Mouse (Mus musculus) layer of hippocampus, postnatal 36 days (tissue): ENCODE measurements around the gene Ccr8. TPM values are rescaled to one million over a fixed set of nuclear protein-coding genes. Genes with fewer than 3 reads are reported as not detected.

Experiments
- DNase-seq, 2 experiments: peaks; one replicate each; pipeline ENCODE4 v3.0.0; 2022
- total RNA-seq, 2 experiments: library from RNA; stranded (reverse); gene quantifications; 2 replicates each; pipeline ENCODE4 v1.2.3; 2021

The Ccr8 gene
- total RNA-seq: not detected

DNA sequence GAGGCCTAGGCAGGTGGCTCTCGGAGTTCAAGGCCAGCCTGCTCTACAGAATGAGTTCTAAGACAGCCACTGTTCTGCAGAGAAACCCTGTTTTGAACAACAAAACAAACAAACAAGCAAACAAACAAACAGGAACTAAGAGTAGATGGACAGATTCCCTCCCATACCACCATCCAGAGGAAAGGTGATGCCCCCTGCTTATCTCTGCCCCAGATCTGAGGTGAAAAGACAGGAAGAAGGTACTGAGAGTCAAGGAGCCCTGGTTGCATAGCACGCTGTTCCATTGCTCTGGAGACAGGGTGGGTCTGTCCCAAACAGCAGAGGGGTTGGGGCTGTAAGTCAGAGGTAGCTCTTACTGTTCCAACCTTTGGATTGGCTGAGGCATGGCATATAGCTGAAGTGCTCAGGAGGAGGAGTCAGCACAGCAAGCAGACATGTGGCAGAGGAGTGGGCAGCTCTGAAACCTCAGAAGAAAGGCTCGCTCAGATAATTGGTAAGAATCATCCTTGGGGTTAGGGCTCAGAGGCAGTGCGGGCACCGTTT lies at the start of gene Ccr8:
TSS of gene Ccr8 (plus strand) at position 419 of the 543 bp plus-strand sequence.
- no peak for DNase-seq

DNA sequence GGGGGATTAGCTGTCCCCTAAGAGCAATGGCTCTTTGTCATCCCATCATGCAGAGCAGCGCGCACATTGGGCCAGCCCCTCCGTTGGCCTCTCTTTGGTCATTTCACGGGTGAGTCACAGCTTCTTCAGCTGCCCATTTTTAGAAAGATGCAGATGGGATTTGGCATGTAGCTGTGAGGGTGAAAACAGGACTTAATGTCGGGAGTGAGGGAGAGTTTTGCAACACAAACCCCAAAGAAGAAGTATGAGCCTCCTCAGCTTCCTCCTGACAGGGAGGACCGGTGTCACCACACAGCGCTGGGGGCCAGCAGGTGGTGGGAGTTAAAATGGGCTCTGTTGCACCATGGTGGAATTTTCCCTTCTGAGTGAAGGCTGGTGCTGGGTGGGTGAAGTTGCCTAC lies 48.8 kb upstream of the Ccr8 start:
- DNase-seq: no peak

DNA sequence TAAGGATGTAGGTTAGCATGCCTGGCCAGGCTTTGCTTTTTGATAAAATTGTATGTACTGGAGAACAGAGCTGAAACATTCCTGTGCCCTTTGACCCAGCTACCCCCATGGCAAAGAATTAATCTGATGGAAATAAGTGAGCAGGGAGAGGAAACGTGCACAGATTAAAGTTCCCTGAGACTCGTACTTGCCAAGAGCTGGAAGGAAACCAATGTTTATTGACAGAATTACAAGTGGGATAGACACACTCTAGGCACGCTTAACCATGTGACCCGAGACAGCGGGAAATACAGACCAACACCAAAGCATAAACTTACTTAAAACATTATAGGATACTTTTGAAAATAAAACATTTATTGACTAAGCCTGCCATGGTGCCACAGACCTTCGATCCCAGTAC lies 43.4 kb upstream of the Ccr8 start:
- DNase-seq: no peak

DNA sequence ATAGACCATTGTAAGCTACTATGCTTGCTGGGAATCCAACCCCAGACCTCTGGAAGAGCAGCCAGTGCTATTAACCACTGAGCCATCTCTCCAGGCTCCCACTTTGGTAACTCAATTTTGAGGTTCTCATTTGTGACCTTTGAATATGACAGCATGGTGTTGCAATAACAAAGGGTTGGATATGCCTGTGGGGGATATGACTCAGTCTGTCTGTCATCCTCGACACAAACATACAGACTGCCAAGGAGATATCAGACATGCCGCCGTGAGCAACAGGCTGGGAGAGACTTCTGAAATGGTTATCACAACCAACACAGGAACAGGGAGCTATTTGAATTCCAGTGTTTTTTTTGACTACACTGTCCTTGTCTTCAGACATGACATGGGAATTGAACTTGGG lies 42.5 kb upstream of the Ccr8 start:
- no peak for DNase-seq

DNA sequence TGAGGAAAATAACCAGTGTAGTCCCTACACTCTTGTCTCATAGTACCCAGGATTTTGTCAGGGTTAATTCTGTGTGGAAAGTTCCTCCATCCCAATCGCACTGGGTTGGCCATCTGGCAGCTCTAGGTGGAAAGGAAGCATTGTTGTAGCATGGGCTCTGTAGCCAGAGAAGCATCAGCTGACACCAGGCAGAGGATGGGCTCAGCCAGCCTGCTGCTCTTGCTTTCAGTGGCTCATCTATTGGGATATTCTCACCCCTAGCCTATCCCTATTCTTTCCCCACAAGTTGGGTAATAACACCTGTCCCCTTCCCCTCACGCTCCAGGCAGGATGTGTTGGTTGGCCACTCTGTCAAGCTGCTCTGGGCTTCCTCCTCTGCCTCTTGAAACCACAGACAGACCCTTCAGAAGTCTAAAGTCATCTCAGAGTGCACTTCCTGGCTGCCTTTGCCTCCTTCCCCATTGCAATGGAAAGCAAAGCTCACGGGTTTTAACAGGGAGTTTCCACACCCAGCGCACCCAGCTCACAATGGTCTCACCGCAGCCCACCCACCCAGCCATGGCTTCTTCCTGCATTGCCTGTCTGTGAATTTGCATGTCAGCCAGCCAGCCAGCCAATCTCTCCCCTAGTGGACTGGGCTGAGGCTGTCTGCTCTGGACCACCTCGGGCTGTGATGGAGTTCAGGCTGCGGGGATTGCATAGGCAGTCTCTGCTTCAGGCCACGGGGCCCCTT lies 37.2 kb upstream of the Ccr8 start:
- no peak for DNase-seq

DNA sequence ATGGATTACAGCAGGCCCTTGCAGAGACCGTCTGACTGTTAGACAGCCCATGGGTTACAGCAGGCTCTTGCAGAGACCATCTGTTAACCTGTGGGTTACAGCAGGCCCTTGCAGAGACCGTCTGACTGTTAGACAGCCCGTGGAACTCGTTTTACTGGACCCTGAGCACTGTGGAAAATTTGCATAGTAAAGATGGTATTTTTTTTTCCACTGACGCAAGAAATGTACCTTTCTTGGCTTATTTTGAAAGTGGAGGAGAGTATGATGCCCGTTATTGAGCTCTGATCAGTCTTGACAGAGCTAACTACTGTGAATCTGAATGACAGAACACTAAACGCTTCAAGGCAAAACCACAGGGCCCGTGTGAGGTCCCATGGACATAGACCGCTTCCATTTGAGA lies 35.7 kb upstream of the Ccr8 start:
- no peak for DNase-seq

DNA sequence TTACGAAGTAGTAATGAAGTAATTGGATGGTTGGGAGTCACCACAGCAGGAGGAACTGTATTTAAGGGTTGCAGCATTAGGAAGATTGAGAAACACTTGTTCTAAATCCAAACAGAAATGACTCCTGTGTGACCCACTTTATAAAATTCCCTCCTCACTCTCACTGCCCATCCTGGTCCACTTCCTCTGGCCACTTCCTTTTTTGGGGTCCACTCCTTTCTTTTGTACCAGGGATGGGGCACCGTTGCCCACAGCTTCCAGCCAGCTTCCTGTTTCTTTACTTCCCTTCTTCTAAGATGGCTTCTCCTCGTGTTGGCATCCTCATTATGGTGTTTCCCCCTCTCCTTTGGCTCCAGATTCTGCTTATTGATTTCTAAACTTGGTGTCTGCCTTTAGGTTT lies 33.2 kb upstream of the Ccr8 start:
- DNase-seq: no peak

DNA sequence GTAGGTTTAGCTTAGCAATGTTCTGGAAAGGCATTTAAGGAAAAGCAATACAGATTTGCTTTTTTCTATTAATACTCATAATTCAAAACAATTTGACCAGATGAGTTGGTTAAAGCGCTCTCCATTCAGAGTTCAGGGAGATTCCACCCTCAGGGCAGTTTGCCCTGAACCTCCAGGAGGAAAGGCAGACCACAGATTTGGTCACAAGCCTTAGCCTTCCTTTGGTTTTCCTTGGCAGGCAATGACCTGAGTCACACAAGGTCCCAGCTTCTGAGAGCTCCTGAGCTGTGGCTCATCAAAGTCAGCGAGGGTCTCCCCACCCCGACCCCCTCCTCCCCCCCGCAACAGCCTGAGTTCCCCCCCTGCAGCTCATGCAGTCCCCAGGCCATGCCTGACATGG lies 27.6 kb upstream of the Ccr8 start:
- DNase-seq: no peak

DNA sequence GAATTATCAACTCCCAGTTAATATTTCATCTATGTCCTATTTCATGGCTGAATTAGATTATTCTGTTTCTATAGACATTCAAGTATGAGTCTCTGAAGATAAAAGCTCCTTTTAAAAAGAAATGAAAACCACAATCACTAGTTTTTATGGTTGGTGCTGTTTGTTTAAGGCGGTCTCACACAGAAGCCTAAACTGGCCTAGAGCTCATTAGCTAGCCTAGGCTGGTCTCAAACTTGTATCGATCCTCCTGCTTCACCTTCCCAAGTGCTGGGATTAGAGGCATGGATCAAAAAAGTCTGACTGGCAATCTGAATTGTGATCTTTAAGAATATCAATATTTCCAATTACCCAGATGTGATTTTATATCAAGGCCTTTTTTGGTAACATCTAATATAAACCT lies 24.3 kb upstream of the Ccr8 start:
- DNase-seq: no peak

DNA sequence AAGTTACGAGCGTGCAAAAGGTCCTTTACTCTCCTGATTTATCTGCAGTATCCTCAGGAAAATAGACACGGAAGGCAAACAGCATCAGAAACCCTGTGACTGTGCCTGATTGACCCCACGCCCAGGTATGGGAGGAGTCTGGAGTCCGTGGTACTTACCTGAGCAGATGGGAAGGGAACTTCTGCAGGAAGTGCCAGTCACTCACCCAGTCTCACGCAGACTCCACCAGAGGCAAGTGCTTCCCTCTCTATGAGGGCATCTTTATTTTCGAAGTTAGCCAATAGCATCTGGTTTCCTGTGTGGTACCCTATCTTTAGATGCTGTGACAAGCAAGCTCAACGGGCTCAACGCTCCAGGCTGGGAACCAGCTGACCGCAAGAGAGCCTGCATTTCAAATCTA lies 23.9 kb upstream of the Ccr8 start:
- peak in 1 of 2 experiments; percentile 9 for DNase-seq

DNA sequence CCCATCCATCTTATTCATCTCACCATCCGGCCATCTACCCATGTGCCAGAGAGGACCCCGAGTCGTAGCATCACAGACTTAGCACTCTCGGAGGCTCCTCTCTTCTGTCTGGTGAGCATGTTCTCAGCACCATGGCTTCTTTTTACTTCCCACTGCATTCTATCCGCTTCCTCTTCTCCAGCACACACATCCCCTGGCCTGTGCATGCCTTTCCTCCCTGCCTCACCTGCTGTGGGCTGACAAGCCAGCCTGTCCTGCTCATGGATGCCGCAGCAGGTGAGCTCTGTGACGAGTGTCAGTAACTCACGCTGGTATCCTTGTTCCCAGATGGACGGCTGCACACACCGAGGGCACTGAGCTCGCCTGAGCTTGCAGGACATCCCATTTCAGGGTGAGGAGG lies 22.1 kb upstream of the Ccr8 start, which contains the start of gene Cx3cr1:
TSS of gene Cx3cr1 (minus strand) at position 101 of the 400 bp plus-strand sequence.
- no peak for DNase-seq

DNA sequence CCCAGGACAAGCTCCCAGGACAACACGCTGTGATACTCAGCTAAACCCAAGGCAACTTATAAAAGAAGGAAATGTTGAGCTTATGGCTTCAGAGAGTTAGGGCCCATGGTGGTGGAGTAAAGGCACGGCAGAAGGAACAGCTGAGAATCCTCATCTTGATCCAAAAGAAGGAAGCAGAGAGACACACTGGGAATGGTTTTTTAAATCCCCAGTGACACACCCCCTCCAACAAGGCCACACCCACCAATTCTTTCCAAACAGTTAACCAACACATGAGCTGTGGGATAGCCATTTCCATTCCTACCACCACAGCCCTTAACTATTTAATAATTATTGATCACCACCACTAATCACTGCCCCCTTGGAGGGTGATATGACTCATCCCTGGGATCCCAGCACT lies 20.7 kb upstream of the Ccr8 start:
- DNase-seq: no peak

DNA sequence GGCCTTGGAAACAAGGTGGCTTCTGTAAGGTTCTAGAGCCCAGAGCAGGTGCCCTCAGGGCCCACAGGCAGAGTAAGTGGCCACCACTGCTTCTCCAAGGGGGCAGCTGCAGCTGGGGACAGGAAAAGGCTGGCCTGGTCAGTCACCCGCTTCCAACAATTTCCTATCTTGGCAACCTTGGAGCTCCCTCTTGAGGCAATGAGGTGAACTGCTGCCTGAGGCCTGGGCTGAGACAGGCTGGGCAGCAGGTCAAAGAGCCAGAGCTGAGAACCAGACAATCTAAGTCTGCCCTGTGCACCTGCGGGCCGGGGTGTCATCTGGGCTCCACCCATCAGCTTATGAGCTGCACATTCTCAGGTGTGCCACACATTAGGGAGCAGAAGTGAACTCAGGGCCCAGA lies 18.7 kb upstream of the Ccr8 start:
- peak; percentile 74 to 79 for DNase-seq

DNA sequence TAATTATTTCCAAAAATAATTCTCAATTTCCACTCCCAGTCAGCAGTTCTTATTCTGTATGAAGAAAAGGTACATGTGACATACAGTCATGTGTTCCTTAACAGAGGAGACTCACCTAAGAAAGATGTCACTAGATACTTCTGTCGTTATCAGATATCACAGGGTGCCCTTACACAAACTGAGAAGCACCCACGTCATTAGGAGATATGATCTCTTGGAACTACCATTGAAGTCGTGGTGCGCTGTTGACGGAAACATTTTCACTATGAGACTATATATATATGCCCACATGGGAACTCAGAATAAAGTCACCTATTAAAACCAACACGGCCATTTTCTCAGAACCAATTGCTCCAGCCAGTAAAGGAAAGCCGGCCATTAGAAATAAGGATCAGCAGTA lies 17.4 kb upstream of the Ccr8 start:
- DNase-seq: no peak

DNA sequence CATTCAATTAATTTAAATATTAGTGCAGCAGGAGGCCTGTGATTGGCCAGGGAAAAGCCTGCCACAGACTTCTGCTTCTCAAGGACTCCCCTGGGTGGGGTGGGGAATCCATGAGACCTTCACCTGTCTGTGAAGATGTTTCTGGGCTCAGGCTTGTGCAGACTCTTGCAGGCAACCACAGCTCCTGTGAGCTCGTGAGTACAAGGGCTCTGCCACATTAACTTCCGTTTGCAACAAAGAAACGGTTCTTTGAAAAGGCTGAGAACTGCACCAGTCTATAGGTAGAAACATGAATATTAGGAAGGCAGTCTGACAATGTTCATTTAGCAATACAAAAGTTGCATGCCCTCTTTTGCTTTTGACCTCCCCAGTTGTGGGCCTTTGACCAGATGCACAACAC lies 13.7 kb upstream of the Ccr8 start:
- no peak for DNase-seq

DNA sequence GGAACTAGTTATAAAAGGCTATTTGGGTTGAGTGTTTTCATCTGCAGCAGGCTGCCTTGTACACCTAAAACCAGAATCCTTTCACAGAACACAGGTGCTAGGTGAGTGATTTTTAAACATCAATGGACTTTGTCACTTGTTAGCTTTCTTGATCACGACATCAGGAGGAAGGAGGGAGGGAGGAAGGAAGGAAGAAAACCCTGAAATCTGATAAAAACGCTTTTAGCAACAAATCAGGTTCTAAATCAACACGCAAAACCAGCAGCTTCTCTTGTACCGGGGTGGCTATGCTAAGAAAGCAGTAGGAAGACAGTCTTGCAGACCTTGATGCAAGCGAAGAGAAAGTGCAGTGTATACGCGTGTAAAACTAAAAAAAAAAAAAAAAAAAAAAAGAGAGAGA lies 12.0 kb upstream of the Ccr8 start:
- DNase-seq: no peak

DNA sequence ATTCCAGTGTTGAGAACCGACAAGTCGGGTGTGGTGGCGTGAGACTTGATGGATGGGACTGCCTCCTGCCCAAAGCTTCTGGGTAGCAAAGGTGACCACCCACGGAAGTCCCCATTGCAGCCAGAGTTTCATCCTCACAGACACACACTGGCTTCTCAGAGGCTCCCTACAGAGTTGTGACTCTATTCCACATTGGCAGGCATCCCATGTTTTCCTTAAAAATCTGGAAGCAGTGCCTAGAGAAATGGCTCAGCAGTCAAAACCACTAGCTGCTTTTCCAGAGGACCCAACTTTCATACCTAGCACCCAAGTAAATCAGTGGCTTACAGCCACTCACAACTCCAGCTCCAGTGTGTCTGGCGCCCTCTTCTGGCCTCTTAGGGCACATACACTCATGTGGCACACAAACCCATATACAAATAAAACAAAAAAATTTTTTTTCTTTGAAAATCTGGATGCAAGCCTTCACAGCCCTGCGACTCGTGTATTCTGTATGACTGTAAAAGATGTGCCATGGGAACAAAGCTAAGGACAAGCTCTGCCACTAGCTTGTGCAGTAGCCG lies 11.3 kb upstream of the Ccr8 start:
- DNase-seq: peak; percentile 17 to 24

DNA sequence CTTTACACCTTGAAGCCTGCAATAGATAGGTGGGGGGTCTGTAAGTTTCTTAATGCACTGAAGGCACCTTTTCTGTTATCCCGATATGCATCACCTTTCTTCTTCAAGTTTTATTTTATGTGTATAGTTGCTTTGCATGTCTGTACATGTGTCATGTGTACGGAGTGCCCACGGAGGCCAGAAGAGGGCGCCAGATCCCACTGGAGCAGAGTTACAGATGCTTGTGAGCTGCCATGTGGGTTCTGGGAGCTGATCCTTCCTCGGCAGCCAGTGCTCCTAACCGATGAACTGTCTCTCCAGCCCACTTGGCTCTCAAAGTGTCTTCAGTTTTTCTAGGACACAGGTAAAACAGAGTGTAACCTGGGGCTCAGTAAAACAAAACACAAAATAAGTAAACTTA lies 10.7 kb upstream of the Ccr8 start:
- no peak for DNase-seq

DNA sequence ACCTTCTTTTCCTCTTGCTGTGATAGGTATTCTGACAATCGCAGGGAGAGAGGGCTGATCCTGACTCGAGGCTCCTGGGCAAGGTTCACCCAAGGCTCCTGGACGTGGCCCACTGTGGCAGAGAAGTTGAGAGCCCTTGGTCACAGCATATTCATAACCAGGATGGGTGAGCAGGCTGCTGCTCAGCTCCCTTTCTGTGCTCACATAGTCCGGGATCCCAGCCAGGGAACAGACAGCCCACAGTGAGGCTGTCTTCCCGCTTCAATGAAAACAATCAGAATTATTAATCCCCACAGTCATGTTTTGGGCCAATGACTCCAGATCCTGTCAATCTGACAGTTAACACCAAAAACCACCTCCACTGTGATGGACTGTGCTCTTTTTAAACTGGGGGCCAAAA lies 9.9 kb upstream of the Ccr8 start:
- DNase-seq: peak; percentile 62 to 67

DNA sequence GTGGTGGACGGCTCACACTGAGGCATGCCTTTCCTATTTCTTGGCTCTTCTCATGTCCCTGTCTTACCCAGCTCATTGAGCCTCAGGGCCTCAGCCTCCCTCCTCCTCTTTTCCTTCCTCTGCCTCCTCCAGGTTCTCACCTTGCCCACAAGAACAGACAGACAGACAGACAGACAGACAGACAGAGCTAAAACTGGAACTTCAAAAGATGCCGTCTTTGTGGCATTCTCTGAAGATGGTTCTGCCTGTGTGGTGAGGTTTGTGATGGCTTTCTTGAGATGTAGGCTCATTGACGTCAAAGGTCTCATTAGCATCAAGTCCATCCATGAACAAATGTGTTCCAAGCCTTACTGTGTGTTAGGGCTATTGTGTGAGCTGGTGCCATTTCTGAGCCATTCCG lies 9.2 kb upstream of the Ccr8 start:
- DNase-seq: no peak

DNA sequence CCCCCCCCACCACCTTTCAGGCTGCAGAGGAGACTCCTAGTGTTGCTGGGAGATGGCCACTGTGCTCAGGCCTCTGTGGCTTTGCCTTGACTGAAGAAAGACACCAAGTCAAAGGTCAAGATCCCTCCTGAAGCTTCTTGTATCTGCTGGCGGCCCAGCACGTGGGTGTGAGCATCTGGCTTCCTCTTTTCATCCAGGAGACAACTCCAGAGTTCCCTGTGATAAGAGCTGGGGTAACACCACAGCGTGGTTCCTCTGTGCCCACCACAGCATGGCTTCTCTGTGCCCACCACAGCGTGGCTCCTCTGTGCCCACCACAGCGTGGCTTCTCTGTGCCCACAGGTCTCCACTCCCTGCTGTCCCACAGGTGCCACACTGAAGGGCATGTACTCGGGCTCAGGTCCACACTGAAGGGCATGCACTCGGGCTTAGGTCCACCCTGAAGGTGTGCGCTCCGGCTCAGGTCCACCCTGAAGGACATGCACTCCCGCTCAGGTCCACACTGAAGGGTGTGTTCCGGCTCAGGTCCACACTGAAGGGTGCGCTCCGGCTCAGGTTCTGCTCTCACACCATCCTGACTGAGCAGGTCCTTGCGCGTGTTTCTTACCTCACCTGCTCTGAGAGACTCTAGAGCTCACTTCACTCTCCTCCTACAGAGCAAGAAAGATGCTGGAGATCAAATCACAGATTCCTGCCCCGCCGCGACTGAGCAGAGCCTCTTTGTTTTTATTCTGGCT lies 8.6 kb upstream of the Ccr8 start:
- DNase-seq: no peak

DNA sequence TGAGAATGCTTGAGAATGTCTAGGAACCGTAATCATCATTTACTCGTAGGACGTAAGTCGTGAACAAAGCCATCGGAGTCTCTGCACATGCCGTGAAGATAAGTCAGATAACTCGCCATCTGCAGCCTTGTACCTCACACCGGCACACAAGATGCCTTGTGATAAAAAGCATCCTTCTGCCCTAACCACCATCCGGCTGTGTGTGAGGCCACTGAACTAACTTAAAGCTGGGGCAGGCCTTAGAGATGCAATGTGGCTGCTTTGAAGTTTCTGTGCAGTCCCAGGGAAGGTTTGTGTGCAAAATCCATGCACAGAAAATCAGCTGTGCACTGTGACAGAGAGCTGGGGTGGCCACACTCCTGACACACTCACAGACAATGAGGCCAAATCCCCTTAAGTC lies 7.5 kb upstream of the Ccr8 start:
- no peak for DNase-seq

DNA sequence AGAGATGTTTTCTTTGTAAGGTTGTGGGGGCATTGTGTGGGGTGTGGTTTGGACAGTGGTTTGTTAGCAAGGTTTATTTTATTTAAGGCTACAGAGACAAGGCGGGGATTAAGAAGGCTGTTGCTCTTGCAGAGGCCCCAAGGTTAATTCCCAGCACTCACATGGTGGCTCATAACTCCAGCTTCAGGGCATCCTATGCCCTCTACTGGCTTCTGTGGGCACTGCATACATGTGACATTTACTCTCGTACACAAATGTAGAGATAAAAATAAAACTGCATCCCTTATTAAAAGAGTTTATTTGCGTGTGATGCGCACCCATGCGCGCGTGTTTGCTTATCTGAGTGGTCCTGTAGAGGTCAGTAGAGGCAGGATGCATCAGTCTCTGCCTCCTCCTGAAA lies 2.8 kb upstream of the Ccr8 start:
- DNase-seq: no peak

DNA sequence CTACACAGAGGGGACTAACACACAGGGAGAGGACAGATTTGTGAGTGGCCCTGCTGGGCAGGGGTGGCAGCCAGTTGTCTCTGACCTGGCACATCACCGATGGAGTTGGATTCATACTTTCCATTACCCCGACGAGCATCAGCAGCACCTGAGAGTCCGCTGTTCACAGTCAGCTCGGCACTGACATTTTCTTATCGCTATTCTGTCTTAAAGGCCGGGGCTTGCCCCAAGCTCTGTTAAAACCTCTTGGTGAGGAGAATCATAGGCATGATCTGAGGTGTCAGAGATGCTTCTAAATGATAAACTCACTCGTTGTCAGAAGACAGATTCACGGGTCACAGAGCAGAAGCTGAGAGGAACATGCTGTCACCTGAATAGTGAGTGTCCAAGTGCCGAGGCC lies 828 bp upstream of the Ccr8 start:
- DNase-seq: no peak
